Mouse (Mus musculus) forebrain, postnatal 0 days (tissue): ENCODE measurements around the gene Pcsk6. TPM values are rescaled to one million over a fixed set of nuclear protein-coding genes. Genes with fewer than 3 reads are reported as not detected.

Source experiments
- ATAC-seq: fragments of 200-750 bp; cut with Nextera tagmentation; 2 replicates; pipeline ENCODE4 v1.8.0; 2017; ENCODE audit warnings: mild to moderate bottlenecking, moderate library complexity
- DNase-seq: peaks from one replicate; pipeline ENCODE4 v3.0.0-alpha.2; 2015
- H3K27ac ChIP-seq: fragments of 300-500 bp; sonication (generic); 2 replicates; pipeline ENCODE4 v1.5.1; 2014; ENCODE audit warnings: low read depth, mild to moderate bottlenecking, antibody characterized with exemption, low read length, moderate library complexity, mixed read lengths
- H3K27me3 ChIP-seq: fragments of 300-500 bp; sonication (generic); 2 replicates; pipeline ENCODE4 v1.6.1; 2014; ENCODE audit warnings: mild to moderate bottlenecking, low read length, mixed read lengths; ENCODE audit not compliant: insufficient read depth
- H3K36me3 ChIP-seq: fragments of 300-500 bp; sonication (generic); 2 replicates; pipeline ENCODE4 v1.6.1; 2014; ENCODE audit warnings: mild to moderate bottlenecking, moderate library complexity; ENCODE audit not compliant: insufficient read depth
- H3K4me1 ChIP-seq: fragments of 300-500 bp; sonication (generic); 2 replicates; pipeline ENCODE4 v1.6.1; 2014; ENCODE audit warnings: antibody characterized with exemption; ENCODE audit not compliant: insufficient read depth
- H3K4me2 ChIP-seq: fragments of 300-500 bp; sonication (generic); 2 replicates; pipeline ENCODE4 v1.6.1; 2014; ENCODE audit warnings: low read depth, mild to moderate bottlenecking, moderate library complexity
- H3K4me3 ChIP-seq: fragments of 300-500 bp; sonication (generic); 2 replicates; pipeline ENCODE4 v1.5.1; 2014; ENCODE audit warnings: low read depth, low read length, mixed read lengths
- H3K9ac ChIP-seq: fragments of 300-500 bp; sonication (generic); 2 replicates; pipeline ENCODE4 v1.6.1; 2014; ENCODE audit warnings: mild to moderate bottlenecking
- H3K9me3 ChIP-seq: fragments of 300-500 bp; sonication (generic); 2 replicates; pipeline ENCODE4 v1.6.1; 2016; ENCODE audit warnings: low read length
- CTCF ChIP-seq: sonication (generic); IDR thresholded peaks from 2 replicates; pipeline ENCODE4 v1.5.1; 2016; ENCODE audit warnings: antibody characterized with exemption, control low read depth, low read depth
- WGBS: fragments of 180-500 bp; shearing (Covaris S2); extraction: QIAGEN DNeasy Blood & Tissue Kit; methylation state at CpG from one replicate; pipeline ENCODE4 v1.1.7; 2014; 5-methylcytosine and 5-hydroxymethylcytosine counted together
- polyA plus RNA-seq: library from polyadenylated mRNA; unstranded; fragments of >200 nt; fragmentation: Nextera tagmentation; extraction: Ambion mirVana; gene quantifications from 2 replicates; pipeline ENCODE4 v1.2.1, GENCODE M21; 2015
- total RNA-seq: library from RNA; depleted of rRNA; stranded (reverse); fragments of >200 nt; gene quantifications from 2 replicates; pipeline ENCODE4 v1.2.3, GENCODE M21; 2014; rRNA removed

Pcsk6 gene
- total and polyA plus RNA-seq, 2 experiments from 2014 or later, result 2.4 to 10.2 TPM

DNA sequence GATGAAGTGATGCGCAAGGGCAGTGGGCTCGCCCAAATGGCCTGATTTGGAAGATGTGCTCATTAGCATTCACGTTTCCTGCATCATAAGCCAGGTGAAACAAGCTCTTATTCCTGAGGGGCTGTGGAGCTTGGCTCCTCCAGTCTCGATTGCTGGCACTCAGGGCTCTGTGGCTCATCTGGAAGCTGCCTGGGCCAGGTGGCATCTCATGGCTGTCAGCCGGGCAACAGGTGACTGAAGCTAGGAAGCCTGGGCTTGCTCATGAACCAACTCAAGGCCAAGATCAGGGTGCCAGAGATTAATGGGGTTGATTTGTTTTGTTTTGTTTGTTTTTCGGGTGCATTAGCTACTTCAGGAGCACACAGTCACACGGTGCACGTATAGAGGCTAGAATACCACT is 231.1 kb downstream of the Pcsk6 start:
- no peak overlapping the region for H3K4me3 ChIP-seq
- no peak for ATAC-seq
- H3K27me3 ChIP-seq, result no peaks in the 10 kb centered on the region
- WGBS, result 92% methylated on average over 8 of the region's 8 CpGs
- no peak overlapping the region for H3K9ac ChIP-seq
- H3K36me3 ChIP-seq, result peaks cover 39% of the 10 kb centered on the region
- H3K4me2 ChIP-seq, result no peak overlapping the region
- H3K27ac ChIP-seq, result no peak overlapping the region
- no peaks in the 10 kb centered on the region for H3K4me1 ChIP-seq
- no peak for TF ChIP-seq CTCF
- no peaks in the 10 kb centered on the region for H3K9me3 ChIP-seq
- DNase-seq, result no peak

DNA sequence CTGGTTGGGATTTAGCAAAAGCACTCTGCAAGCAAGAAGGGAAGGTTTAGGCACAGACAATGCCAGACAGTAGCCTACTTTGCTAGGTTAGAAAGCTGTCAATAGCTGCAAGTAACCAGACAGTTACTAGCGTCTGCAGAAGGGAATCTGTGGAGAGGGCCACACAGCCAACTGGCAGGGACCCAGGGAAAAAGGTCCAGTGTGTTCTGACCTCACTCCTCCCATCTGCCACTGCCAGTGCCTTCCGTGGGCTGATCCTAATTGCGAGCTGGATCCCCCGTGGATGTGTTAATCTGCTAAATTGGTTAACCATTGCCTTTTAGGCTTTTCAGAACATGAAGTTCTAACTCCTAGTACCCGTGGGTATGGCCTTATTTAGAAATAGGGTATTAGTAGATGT is 232.6 kb downstream of the Pcsk6 start:
- Histone ChIP-seq H3K27ac (no peak overlapping the region), H3K4me3 (no peak overlapping the region), H3K27me3 (no peaks in the 10 kb centered on the region), H3K9me3 (no peaks in the 10 kb centered on the region), H3K4me2 (no peak overlapping the region), H3K9ac (no peak overlapping the region), H3K4me1 (no peaks in the 10 kb centered on the region), H3K36me3 (peaks cover 25% of the 10 kb centered on the region)
- ATAC-seq (no peak), DNase-seq (no peak)
- TF ChIP-seq CTCF, result no peak
- 65% methylated on average over 5 of the region's 5 CpGs for WGBS

DNA sequence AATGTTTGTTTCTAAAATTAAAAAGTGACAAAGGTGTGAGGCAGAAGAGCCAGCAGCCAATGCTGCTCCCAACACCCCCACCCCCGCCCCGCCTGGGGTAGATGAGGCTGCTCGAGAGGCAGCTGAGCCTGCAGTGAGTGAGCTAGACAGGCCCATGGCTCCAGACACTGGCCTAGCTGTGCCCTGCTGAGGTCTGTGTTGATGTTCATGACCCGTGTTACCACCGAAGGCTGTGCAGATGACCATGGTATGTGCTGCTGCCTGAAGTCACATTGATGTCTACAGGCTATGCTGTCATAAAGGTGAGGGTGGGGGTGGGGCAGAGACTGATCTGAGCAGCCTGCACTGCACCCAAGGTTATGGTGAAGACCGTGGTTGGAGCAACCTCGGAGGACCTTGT is 237.3 kb downstream of the Pcsk6 start:
- WGBS, result 85% methylated on average over 7 of the region's 7 CpGs
- DNase-seq, result no peak
- Histone ChIP-seq H3K27ac (no peak overlapping the region), H3K4me1 (no peaks in the 10 kb centered on the region), H3K4me3 (no peak overlapping the region), H3K27me3 (no peaks in the 10 kb centered on the region), H3K9me3 (no peaks in the 10 kb centered on the region), H3K36me3 (no peaks in the 10 kb centered on the region), H3K4me2 (no peak overlapping the region), H3K9ac (no peak overlapping the region)
- TF ChIP-seq CTCF, result no peak
- ATAC-seq, result no peak

Other genes starting within 250 kb of the Pcsk6 start
- gene Tarsl2, start 216.8 kb upstream of the Pcsk6 start, total RNA-seq, result 26.3 and 30.8 TPM in 2 replicates
- 16.9 and 19.5 TPM in 2 replicates for gene Tarsl2, start 216.8 kb upstream of the Pcsk6 start, polyA plus RNA-seq
- 68.9 and 94.6 TPM in 2 replicates for gene Tm2d3, start 170.6 kb upstream of the Pcsk6 start, total RNA-seq
- gene Tm2d3, start 170.6 kb upstream of the Pcsk6 start, polyA plus RNA-seq, result 105 and 118 TPM in 2 replicates
- not detected in 2 replicates for gene Gm45213, start 181.9 kb downstream of the Pcsk6 start, total RNA-seq
- not detected in 2 replicates for gene Gm45213, start 181.9 kb downstream of the Pcsk6 start, polyA plus RNA-seq
- gene Snrpa1, start 197.3 kb downstream of the Pcsk6 start, total RNA-seq, result 45.6 and 55.8 TPM in 2 replicates
- gene Snrpa1, start 197.3 kb downstream of the Pcsk6 start, polyA plus RNA-seq, result 135 TPM in 2 replicates
- gene Selenos, start 217.9 kb downstream of the Pcsk6 start, total RNA-seq, result 49.7 and 52.2 TPM in 2 replicates
- gene Selenos, start 217.9 kb downstream of the Pcsk6 start, polyA plus RNA-seq, result 110 and 117 TPM in 2 replicates
- gene Chsy1, start 247.8 kb downstream of the Pcsk6 start, total RNA-seq, result 39.8 and 49.9 TPM in 2 replicates
- gene Chsy1, start 247.8 kb downstream of the Pcsk6 start, polyA plus RNA-seq, result 8.7 TPM in 2 replicates